Mouse (Mus musculus): ENCODE measurements around the gene Tlr12.
A peak's percentile ranks its signal among the peaks of the same experiment; 100 is the strongest.
"Not testable (repeated sequence)": the region's sequence is repeated elsewhere in the genome, so short reads cannot be mapped to it uniquely, and the experiment has no call there.

Tlr12 gene

GRCm38 (mm10) chr4:128618246-128618911, at the start of gene Tlr12:
Gene Tlr12 (minus strand): TSS chr4:128618619.
- no peak for DNase-seq

- not testable (repeated sequence) for DNase-seq
Observed at GRCm38 (mm10) chr4:128667195-128667594, 48.8 kb upstream of the Tlr12 start.

- peak; percentile 58 to 71 for DNase-seq
Observed at GRCm38 (mm10) chr4:128666362-128666761, 47.9 kb upstream of the Tlr12 start.

GRCm38 (mm10) chr4:128664002-128664401, 45.6 kb upstream of the Tlr12 start:
- no peak for DNase-seq

- DNase-seq, result no peak
Observed at GRCm38 (mm10) chr4:128661063-128661462, 42.6 kb upstream of the Tlr12 start.

GRCm38 (mm10) chr4:128660196-128660595, 41.8 kb upstream of the Tlr12 start:
- no peak for DNase-seq

GRCm38 (mm10) chr4:128655446-128655845, 37.0 kb upstream of the Tlr12 start:
- DNase-seq, result peak in 1 of 2 experiments; percentile 43

- peak; percentile 96 for DNase-seq
Observed at GRCm38 (mm10) chr4:128654505-128655381, 36.3 kb upstream of the Tlr12 start, which contains the start of gene Phc2. Gene Phc2 (plus strand): TSS chr4:128654702.

GRCm38 (mm10) chr4:128652584-128653298, 34.3 kb upstream of the Tlr12 start:
- peak; percentile 32 to 37 for DNase-seq

GRCm38 (mm10) chr4:128651530-128651929, 33.1 kb upstream of the Tlr12 start:
- DNase-seq, result peak; percentile 81 to 84

GRCm38 (mm10) chr4:128648567-128649255, 30.3 kb upstream of the Tlr12 start:
- no peak for DNase-seq

GRCm38 (mm10) chr4:128646762-128647161, 28.3 kb upstream of the Tlr12 start:
- no peak for DNase-seq

GRCm38 (mm10) chr4:128645896-128646295, 27.5 kb upstream of the Tlr12 start:
- no peak for DNase-seq

GRCm38 (mm10) chr4:128641766-128642717, 23.6 kb upstream of the Tlr12 start:
- DNase-seq, result no peak

- DNase-seq, result no peak
Observed at GRCm38 (mm10) chr4:128638265-128638923, 20.0 kb upstream of the Tlr12 start.

GRCm38 (mm10) chr4:128637250-128637649, 18.8 kb upstream of the Tlr12 start:
- DNase-seq, result no peak

GRCm38 (mm10) chr4:128635894-128636585, 17.6 kb upstream of the Tlr12 start:
- no peak for DNase-seq

GRCm38 (mm10) chr4:128635451-128635850, 17.0 kb upstream of the Tlr12 start:
- no peak for DNase-seq

GRCm38 (mm10) chr4:128621109-128621508, 2.7 kb upstream of the Tlr12 start:
- no peak for DNase-seq

- DNase-seq, result no peak
Observed at GRCm38 (mm10) chr4:128620572-128620971, 2.2 kb upstream of the Tlr12 start.
